Mouse (Mus musculus) lung, adult 18-20 months (tissue): ENCODE measurements around the gene Tmco5.
"Not testable (repeated sequence)": the region's sequence is repeated elsewhere in the genome, so short reads cannot be mapped to it uniquely, and the experiment has no call there.

ENCODE experiments used
- DNase-seq, 2 experiments: peaks; one replicate each; pipeline ENCODE4 v3.0.0; 2022; ENCODE audit warnings: mixed read lengths in 2 of 2

The Tmco5 gene

GRCm38 (mm10) chr2:116923684-116924083 is 45.2 kb downstream of the Tmco5 start:
- no peak for DNase-seq

DNA sequence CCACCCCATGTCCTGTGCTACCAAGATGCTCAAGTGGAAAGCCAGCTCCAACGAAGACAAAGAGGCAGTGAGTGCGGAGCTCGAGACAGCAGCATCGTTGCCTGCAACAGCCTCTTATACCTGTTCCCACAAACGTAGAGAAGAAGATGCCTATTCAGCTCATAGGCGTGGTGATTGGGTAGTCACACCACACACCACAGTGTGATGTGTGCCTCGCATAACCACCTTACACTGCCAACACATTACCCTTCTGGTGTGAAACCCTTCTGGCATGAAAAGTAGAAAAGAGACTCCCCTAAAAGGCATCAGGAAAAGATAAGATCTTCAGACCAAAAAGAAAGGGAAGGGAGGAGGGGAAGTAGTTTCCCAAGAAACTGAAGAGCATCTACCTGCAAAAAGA is 45.8 kb downstream of the Tmco5 start:
- DNase-seq, result no peak

GRCm38 (mm10) chr2:116925230-116925629 is 46.7 kb downstream of the Tmco5 start:
- DNase-seq, result no peak

GRCm38 (mm10) chr2:116932218-116932617 is 53.7 kb downstream of the Tmco5 start:
- DNase-seq, result no peak

GRCm38 (mm10) chr2:116934236-116934635 is 55.7 kb downstream of the Tmco5 start:
- not testable (repeated sequence) for DNase-seq

DNA sequence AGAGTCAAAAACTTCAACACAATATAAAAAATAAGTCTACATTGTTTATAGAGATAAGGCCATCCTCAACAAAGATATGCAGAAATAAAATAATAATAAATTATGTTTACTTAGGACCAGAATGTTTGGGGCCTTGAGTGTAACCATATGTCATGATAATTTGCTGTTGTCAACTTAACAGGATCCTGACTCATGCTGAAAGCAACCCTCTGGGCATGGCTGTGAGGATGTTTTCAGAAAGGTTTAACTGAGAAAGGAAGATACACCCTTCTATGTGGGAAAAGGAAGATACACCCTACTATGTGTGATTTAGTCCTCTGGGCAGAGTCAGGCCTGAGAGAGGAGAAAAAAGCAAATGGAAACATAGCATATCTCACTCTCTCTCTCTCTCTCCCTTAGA is 56.3 kb downstream of the Tmco5 start:
- no peak for DNase-seq

DNA sequence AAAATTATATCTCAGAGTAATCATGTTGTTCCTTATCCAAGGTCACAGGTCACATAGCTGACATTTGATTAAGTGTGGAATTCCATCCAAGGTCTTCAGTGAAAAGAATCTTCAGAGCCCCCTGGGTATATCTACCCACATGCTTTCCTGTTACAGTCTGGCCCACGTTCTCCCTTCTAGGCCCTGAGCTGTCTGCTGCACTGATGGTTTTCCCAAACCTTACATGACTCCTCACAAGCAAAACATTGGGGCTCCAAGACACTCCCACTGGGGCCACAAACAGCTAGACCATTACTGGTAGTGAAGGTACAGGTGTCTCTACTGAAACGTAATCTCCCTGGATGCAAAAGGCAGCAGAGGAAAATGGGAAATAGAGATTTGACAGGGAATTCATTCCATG is 57.9 kb downstream of the Tmco5 start:
- no peak for DNase-seq

GRCm38 (mm10) chr2:116937166-116937565 is 58.7 kb downstream of the Tmco5 start:
- DNase-seq, result no peak

GRCm38 (mm10) chr2:116941816-116942215 is 63.3 kb downstream of the Tmco5 start:
- no peak for DNase-seq
